Mouse (Mus musculus): ENCODE measurements around the gene Flnb.

Flnb gene

GRCm38 (mm10) chr14:7826151-7826937, 8.6 kb downstream of the Flnb start:
- no peak for DNase-seq (ENCODE audit: low read depth, low spot score)

GRCm38 (mm10) chr14:7829181-7829580, 11.4 kb downstream of the Flnb start:
- DNase-seq (ENCODE audit: low read depth, low spot score): no peak

GRCm38 (mm10) chr14:7831770-7832439, 14.1 kb downstream of the Flnb start:
- no peak for DNase-seq (ENCODE audit: low read depth, low spot score)

GRCm38 (mm10) chr14:7832440-7832783, 14.7 kb downstream of the Flnb start:
- DNase-seq (ENCODE audit: low read depth, low spot score): no peak

GRCm38 (mm10) chr14:7833458-7833857, 15.7 kb downstream of the Flnb start:
- DNase-seq (ENCODE audit: low read depth, low spot score): no peak

- DNase-seq (ENCODE audit: low read depth, low spot score): no peak
These were observed 20.9 kb downstream of the Flnb start for GRCm38 (mm10) chr14:7838564-7839089.

GRCm38 (mm10) chr14:7839950-7840514, 22.3 kb downstream of the Flnb start:
- DNase-seq (ENCODE audit: low read depth, low spot score): no peak

- no peak for DNase-seq (ENCODE audit: low read depth, low spot score)
These were observed 25.0 kb downstream of the Flnb start for GRCm38 (mm10) chr14:7842631-7843332.

GRCm38 (mm10) chr14:7846696-7847095, 28.9 kb downstream of the Flnb start:
- no peak for DNase-seq (ENCODE audit: low read depth, low spot score)

GRCm38 (mm10) chr14:7847746-7848232, 30.0 kb downstream of the Flnb start:
- DNase-seq (ENCODE audit: low read depth, low spot score): no peak

- no peak for DNase-seq (ENCODE audit: low read depth, low spot score)
These were observed 33.2 kb downstream of the Flnb start for GRCm38 (mm10) chr14:7850913-7851312.

- no peak for DNase-seq (ENCODE audit: low read depth, low spot score)
These were observed 33.8 kb downstream of the Flnb start for GRCm38 (mm10) chr14:7851543-7852065.

GRCm38 (mm10) chr14:7853691-7854090, 35.9 kb downstream of the Flnb start:
- DNase-seq (ENCODE audit: low read depth, low spot score): no peak

GRCm38 (mm10) chr14:7854366-7854765, 36.6 kb downstream of the Flnb start:
- no peak for DNase-seq (ENCODE audit: low read depth, low spot score)

- DNase-seq (ENCODE audit: low read depth, low spot score): no peak
These were observed 37.3 kb downstream of the Flnb start for GRCm38 (mm10) chr14:7855101-7855500.

GRCm38 (mm10) chr14:7855501-7855900, 37.7 kb downstream of the Flnb start:
- no peak for DNase-seq (ENCODE audit: low read depth, low spot score)

- DNase-seq (ENCODE audit: low read depth, low spot score): no peak
These were observed 38.6 kb downstream of the Flnb start for GRCm38 (mm10) chr14:7856348-7856747.

GRCm38 (mm10) chr14:7857835-7858234, 40.1 kb downstream of the Flnb start:
- no peak for DNase-seq (ENCODE audit: low read depth, low spot score)

GRCm38 (mm10) chr14:7858430-7858829, 40.7 kb downstream of the Flnb start:
- no peak for DNase-seq (ENCODE audit: low read depth, low spot score)

GRCm38 (mm10) chr14:7860525-7861154, 42.9 kb downstream of the Flnb start:
- no peak for DNase-seq (ENCODE audit: low read depth, low spot score)

- no peak for DNase-seq (ENCODE audit: low read depth, low spot score)
These were observed 43.5 kb downstream of the Flnb start for GRCm38 (mm10) chr14:7861275-7861674.

Data from c-Kit-negative CD71-positive TER-119-positive erythroid progenitor cells, embryonic 14.5 days (primary cell).